Mouse (Mus musculus): ENCODE measurements at regions not wholly inside any gene's neighbourhood (a gene's known extent, or its start where the extent isn't known, plus 50 kb on each side); places are given as distances from the start of the nearest gene placed in this dataset.

DNA sequence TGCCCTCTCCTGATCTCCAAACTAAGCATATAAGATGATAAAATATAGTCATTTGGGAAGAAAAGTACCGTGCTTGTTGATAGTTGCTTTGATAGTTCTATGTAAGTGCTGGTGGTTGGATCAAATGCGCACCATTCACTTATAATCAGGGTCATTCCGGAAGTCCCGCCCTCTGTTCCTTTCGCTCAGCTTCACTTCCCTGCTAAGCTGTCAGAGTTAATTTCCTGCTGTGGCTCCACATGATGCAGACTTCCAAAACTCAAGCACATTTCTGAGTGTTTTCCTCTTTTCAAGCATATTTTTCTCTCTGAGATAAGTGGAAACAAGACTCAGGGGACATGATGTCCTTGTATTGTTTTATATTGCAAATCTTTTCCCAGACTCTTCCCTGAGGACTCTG, 86.4 kb downstream of the Avpr1a start:
- Histone ChIP-seq H3K4me1 (ENCODE audit: control insufficient read depth, insufficient read depth, low read length) (no peaks in the 10 kb centered on the region), H3K4me3 (replicated peaks; ENCODE audit: control insufficient read depth, low read depth, low read length) (no peak overlapping the region), H3K27ac (ENCODE audit: control insufficient read depth, insufficient read depth, low read depth, low read length, poor library complexity) (no peak overlapping the region)
- WGBS, result 73% methylated on average over 5 of the region's 5 CpGs
- no peak for TF ChIP-seq CTCF (IDR thresholded peaks at IDR 0.05; ENCODE audit: control insufficient read depth, insufficient read depth, low read length)
- no peak for TF ChIP-seq POLR2A (IDR thresholded peaks at IDR 0.05; ENCODE audit: borderline replicate concordance, control insufficient read depth, low read depth, low read length)

DNA sequence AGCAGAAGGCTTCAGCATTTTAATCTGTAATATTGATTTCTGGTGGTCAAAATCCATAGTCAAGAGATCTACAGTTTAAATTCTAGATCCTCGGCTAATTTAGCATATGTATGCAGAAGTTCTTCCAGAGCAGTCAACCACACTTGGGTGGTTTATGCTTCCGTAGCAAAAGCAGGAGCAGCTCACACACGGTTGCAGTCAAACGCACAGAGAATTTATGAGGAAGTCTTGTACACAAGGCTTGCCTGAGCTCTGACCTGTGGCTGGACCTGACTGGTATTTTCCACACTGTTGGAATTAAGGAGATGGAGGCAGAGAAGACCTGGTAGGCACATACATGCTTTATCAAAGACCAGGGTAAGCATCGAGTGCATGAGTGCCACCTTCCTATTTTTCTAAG, 86.8 kb downstream of the Avpr1a start:
- Histone ChIP-seq H3K4me3 (replicated peaks; ENCODE audit: control insufficient read depth, low read depth, low read length) (no peak overlapping the region), H3K4me1 (ENCODE audit: control insufficient read depth, insufficient read depth, low read length) (no peaks in the 10 kb centered on the region), H3K27ac (ENCODE audit: control insufficient read depth, insufficient read depth, low read depth, low read length, poor library complexity) (no peak overlapping the region)
- TF ChIP-seq CTCF (IDR thresholded peaks at IDR 0.05; ENCODE audit: control insufficient read depth, insufficient read depth, low read length) (no peak), POLR2A (IDR thresholded peaks at IDR 0.05; ENCODE audit: borderline replicate concordance, control insufficient read depth, low read depth, low read length) (no peak)
- WGBS, result 16% methylated on average over 5 of the region's 5 CpGs

DNA sequence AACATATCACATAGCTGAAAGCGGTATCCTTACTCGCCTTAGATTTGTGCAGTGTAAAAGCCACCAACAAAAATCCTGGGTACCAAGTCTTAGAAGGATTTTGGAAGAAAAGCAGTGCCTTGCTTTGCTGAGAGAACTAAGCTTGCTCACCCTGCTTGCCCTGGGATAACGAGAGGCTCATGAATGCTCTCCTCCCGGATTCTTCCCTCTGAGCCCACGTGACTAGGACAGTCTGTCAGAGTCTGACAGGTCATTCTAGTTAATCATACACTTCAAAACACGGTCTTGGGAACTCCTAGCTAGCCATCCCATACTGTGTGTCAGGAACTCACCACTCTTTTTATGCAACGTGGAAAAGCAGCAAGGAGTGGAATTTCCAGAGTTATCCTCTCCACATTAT, 91.4 kb downstream of the Avpr1a start:
- no peak overlapping the region for H3K4me3 ChIP-seq (replicated peaks; ENCODE audit: control insufficient read depth, low read depth, low read length)
- H3K4me1 ChIP-seq (ENCODE audit: control insufficient read depth, insufficient read depth, low read length), result no peaks in the 10 kb centered on the region
- no peak for TF ChIP-seq CTCF (IDR thresholded peaks at IDR 0.05; ENCODE audit: control insufficient read depth, insufficient read depth, low read length)
- TF ChIP-seq POLR2A (IDR thresholded peaks at IDR 0.05; ENCODE audit: borderline replicate concordance, control insufficient read depth, low read depth, low read length), result no peak
- 82% methylated on average over 7 of the region's 7 CpGs for WGBS
- H3K27ac ChIP-seq (ENCODE audit: control insufficient read depth, insufficient read depth, low read depth, low read length, poor library complexity), result no peak overlapping the region

DNA sequence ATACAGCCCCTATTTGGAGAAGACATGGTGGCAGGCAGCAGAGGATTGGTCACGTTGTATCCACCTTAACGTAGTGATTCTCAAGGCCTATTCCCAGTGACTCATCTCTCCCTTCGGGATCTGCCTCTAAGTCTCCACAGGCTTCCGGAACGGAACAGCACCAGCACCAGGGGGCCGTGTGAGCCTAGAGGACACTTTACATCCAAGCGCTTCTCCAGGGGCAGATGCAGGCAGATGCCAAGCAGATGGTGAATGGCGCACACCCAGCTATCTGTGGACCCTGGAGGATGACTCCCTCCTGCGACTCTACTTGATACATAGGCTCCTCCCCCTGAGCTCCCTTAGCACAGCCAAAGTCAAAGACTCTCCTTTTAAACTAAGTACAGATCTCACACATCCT, 94.3 kb downstream of the Avpr1a start:
- Histone ChIP-seq H3K4me3 (replicated peaks; ENCODE audit: control insufficient read depth, low read depth, low read length) (no peak overlapping the region), H3K4me1 (ENCODE audit: control insufficient read depth, insufficient read depth, low read length) (no peaks in the 10 kb centered on the region), H3K27ac (ENCODE audit: control insufficient read depth, insufficient read depth, low read depth, low read length, poor library complexity) (no peak overlapping the region)
- TF ChIP-seq CTCF (IDR thresholded peaks at IDR 0.05; ENCODE audit: control insufficient read depth, insufficient read depth, low read length), result no peak
- no peak for TF ChIP-seq POLR2A (IDR thresholded peaks at IDR 0.05; ENCODE audit: borderline replicate concordance, control insufficient read depth, low read depth, low read length)
- WGBS, result 88% methylated on average over 9 of the region's 9 CpGs

DNA sequence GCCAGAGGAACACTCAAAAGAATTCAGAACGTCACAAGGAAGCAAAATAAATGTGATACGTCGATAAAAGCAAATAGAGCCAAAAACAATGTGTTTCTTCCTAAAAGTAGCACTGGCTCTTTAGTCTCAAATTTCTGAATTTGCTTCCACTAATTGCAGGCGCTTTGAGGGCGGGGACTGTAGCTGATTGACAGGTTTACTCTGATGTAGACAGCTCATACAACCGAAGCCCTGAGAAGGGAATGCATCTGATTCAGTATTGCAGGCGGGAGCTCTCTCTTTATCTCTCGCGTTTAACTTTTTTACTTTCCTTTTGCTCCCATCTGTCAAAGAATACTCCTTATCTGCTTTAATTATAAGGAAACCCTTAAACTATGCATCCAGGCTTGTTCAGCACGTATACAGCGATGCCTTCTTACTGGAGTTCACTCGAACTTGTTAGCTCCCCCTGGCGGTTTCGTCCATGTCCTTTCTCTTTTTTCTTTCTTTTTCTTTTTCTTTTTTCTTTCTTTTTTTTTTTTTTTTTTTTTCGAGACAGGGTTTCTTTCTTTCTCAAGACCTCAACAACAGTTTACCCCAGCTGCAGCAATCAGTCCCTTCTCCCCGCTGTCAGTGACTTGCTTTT, 95.9 kb downstream of the Avpr1a start:
- Histone ChIP-seq H3K4me3 (replicated peaks; ENCODE audit: control insufficient read depth, low read depth, low read length) (no peak overlapping the region), H3K27ac (ENCODE audit: control insufficient read depth, insufficient read depth, low read depth, low read length, poor library complexity) (no peak overlapping the region), H3K4me1 (ENCODE audit: control insufficient read depth, insufficient read depth, low read length) (no peaks in the 10 kb centered on the region)
- WGBS, result 18% methylated on average over 16 of the region's 16 CpGs
- TF ChIP-seq CTCF (IDR thresholded peaks at IDR 0.05; ENCODE audit: control insufficient read depth, insufficient read depth, low read length) (no peak), POLR2A (IDR thresholded peaks at IDR 0.05; ENCODE audit: borderline replicate concordance, control insufficient read depth, low read depth, low read length) (no peak)

DNA sequence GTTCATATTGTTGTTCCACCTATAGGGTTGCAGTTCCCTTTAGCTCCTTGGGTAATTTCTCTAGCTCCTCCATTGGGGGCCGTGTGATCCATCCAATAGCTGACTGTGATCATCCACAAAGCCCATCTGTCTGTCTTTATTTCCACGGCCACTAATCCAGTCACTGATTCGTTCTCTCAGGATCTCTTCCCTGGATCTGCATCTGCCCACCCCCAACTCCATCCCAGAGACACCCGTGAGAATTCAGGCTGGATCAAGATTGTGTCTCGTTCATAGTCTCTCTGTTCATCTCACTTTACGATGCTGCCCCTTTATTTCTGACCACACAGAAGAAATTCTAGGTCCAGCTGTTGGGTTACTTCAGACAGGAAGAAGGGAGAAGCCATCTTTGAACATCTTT, 96.7 kb downstream of the Avpr1a start:
- Histone ChIP-seq H3K4me3 (replicated peaks; ENCODE audit: control insufficient read depth, low read depth, low read length) (no peak overlapping the region), H3K27ac (ENCODE audit: control insufficient read depth, insufficient read depth, low read depth, low read length, poor library complexity) (no peak overlapping the region), H3K4me1 (ENCODE audit: control insufficient read depth, insufficient read depth, low read length) (no peaks in the 10 kb centered on the region)
- 83% methylated on average over 6 of the region's 6 CpGs for WGBS
- TF ChIP-seq CTCF (IDR thresholded peaks at IDR 0.05; ENCODE audit: control insufficient read depth, insufficient read depth, low read length) (no peak), POLR2A (IDR thresholded peaks at IDR 0.05; ENCODE audit: borderline replicate concordance, control insufficient read depth, low read depth, low read length) (no peak)

DNA sequence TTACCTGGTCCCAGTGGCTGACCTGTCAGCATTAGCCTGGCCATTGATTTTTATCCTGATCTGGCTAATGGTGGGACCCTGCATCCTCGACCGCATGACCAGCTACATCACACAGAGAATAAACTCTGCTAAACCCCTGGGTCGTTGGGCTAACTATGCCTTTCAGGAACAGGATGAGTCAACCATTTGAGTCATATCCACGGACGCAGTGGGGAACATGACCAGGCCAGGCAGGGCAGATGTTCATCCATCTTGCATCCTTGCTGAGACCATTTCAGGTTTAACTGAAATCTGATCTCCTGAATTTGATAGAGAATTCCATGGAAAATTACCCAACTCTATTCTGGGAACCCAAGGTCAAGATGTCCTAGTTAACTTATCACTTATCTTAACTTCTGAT, 103.3 kb downstream of the Avpr1a start:
- Histone ChIP-seq H3K27ac (ENCODE audit: control insufficient read depth, insufficient read depth, low read depth, low read length, poor library complexity) (no peak overlapping the region), H3K4me3 (replicated peaks; ENCODE audit: control insufficient read depth, low read depth, low read length) (no peak overlapping the region), H3K4me1 (ENCODE audit: control insufficient read depth, insufficient read depth, low read length) (no peaks in the 10 kb centered on the region)
- TF ChIP-seq POLR2A (IDR thresholded peaks at IDR 0.05; ENCODE audit: borderline replicate concordance, control insufficient read depth, low read depth, low read length), result no peak
- no peak for TF ChIP-seq CTCF (IDR thresholded peaks at IDR 0.05; ENCODE audit: control insufficient read depth, insufficient read depth, low read length)
- 70% methylated on average over 5 of the region's 5 CpGs for WGBS

DNA sequence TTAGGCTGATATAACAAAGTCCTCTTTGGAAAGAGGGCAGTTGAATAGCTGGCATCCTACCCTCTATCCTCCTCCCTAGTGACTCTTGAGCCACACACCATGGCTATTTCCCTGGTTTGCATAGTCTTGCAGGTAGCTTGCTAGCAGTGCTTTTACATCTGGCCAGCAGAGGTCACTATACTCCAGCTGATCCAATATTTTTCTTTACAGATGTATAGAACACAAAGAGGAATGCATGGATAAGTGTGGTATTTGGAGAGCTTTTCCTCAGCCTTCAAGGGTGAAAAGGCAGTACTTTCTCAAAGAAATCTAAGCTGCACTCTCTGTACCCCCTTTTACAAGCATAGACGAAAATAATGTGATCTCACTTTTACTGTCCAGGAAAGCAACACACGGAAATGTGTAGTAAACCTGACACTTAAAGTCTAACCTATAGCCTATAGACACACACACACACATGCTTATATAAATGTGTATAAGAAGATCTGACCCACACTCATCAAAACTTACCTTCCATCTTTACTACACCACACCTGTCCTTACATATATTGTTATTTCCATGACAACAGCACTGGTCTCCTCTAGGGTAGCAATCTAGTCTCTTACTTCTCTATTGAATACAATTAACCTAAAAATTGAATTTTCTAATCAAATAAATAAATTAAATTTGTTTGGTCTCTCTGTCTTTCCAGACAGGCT, 105.0 kb downstream of the Avpr1a start:
- 62% methylated on average over 2 of the region's 2 CpGs for WGBS
- Histone ChIP-seq H3K27ac (ENCODE audit: control insufficient read depth, insufficient read depth, low read depth, low read length, poor library complexity) (no peak overlapping the region), H3K4me3 (replicated peaks; ENCODE audit: control insufficient read depth, low read depth, low read length) (no peak overlapping the region), H3K4me1 (ENCODE audit: control insufficient read depth, insufficient read depth, low read length) (no peaks in the 10 kb centered on the region; the same call in 1 of the 2 replicates)
- TF ChIP-seq CTCF (IDR thresholded peaks at IDR 0.05; ENCODE audit: control insufficient read depth, insufficient read depth, low read length) (peak; percentile 29; the same call in 1 of the 2 replicates), POLR2A (IDR thresholded peaks at IDR 0.05; ENCODE audit: borderline replicate concordance, control insufficient read depth, low read depth, low read length) (no peak)

All from bone marrow, adult 2 months (tissue).